Mouse (Mus musculus): ENCODE measurements around the gene Lypla2.

DNA sequence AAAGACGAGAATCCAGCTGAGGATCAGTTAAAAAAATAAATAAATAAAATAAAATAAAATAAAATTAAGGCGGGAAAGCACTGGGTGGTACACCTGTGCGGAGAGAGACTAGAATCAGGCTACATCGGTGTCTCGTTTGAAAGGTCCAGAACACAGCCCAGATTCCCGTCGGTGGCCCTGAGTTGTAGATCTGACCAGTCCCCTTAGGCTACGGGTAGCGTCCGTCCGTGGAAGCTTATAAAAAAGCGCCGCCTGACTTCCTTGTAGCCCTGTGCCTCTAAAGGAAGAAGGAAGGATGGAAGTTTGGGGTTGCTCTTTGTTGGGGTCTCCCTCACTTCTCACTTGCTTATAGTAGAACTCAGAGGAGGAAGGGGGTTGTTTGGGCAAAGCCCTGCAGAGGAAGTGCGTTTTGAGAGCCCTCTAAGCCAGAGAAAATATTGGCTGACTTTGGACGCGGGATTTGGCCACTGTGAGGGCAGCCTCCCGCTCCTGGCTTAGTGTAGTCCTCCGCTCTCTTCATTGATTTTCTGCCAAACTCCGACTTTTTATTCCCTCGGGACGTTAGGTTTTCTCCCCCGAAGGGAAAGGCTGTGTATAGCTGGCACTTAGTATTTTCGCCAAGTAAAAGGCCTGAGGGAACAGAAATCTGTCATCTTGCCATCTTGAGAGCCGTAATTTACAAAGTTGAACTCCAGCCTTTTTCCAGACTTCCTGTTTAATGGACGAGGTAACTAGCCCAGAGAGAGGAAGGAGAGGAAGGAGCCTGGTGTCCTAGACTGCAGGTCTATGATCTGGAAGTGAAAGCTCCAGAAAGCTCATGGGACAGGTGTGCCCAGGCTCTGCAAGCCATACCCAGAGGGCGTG is 50.9 kb downstream of the Lypla2 start:
- TF ChIP-seq CTCF (conservative IDR thresholded peaks at IDR 0.05; ENCODE audit: insufficient read depth, insufficient read length, low read depth, low read length) (no peak), POLR2A (IDR thresholded peaks at IDR 0.05; ENCODE audit: low read depth, low read length) (no peak)

All from kidney, adult 2 months (tissue).